In genomic region chr10:42637183-42637788, GRCm38 (mm10) we compare ENCODE assay signal across 9 mouse cellular contexts. TPM values are rescaled to one million over a fixed set of nuclear protein-coding genes. Genes with fewer than 3 reads are reported as not detected.
A peak's percentile ranks its signal among the peaks of the same experiment; 100 is the strongest.
DNase-seq lines count a peak whose midpoint lies in the region; ATAC-seq lines count a peak whose summit lies in the region.
"Had no signal": no experiment of that assay in that cellular context is flagged by ENCODE, and none has a peak within 500 bp of the region (broad histone marks: within the 10 kb centered on the region; RNA-seq: fewer than 3 reads in every experiment).

No protein-coding gene starts in this region.

- 4% methylated on average over 18 of the region's 18 CpGs for WGBS in embryonic facial prominence, embryonic 15.5 days
- WGBS in large intestine, adult 2 months, result 8% methylated on average over 18 of the region's 18 CpGs

- no peak overlapping the region for H3K9ac ChIP-seq in embryonic facial prominence, embryonic 15.5 days

- peak; percentile 91 for DNase-seq in heart, adult 11 months
- no peak for DNase-seq in heart, postnatal 25 days (ENCODE audit: low spot score)
- DNase-seq in brain, adult 2 months (ENCODE audit: low read depth, low spot score), result peak; percentile 87
- DNase-seq in heart, postnatal 36 days, result peak; percentile 41 to 43
- peak; percentile 58 for DNase-seq in large intestine, adult 2 months (ENCODE audit: low read depth, low spot score)
- DNase-seq in lung, postnatal 14 days, result peak; percentile 74
- peak; percentile 51 for DNase-seq in skeletal muscle tissue, adult 2 months (ENCODE audit: low read depth, low spot score)

- intact Hi-C loops in heart, postnatal 25 days (cut with DNase I), result loop anchor here (1.0 to 10.0 kb wide), 2 partner anchors 329 to 652 kb away; no protein-coding TSS in a partner anchor
- intact Hi-C loops in heart, postnatal 36 days (cut with DNase I), result loop anchor here (1.0 to 10.0 kb wide), 3 partner anchors 310 to 652 kb away; no protein-coding TSS in a partner anchor

- H3K4me3 ChIP-seq in embryonic facial prominence, embryonic 15.5 days (replicated peaks), result peak overlapping the region; percentile 20

- H3K4me1 ChIP-seq in embryonic facial prominence, embryonic 15.5 days, result peaks cover 32% of the 10 kb centered on the region

- peak overlapping the region; percentile 24 for H3K4me2 ChIP-seq in embryonic facial prominence, embryonic 15.5 days (replicated peaks)

- peaks cover 57% of the 10 kb centered on the region for H3K27me3 ChIP-seq in embryonic facial prominence, embryonic 15.5 days

- no peak overlapping the region for H3K27ac ChIP-seq in embryonic facial prominence, embryonic 15.5 days (replicated peaks)
- H3K27ac ChIP-seq: macrophage had no signal

- H3K9me3 ChIP-seq in embryonic facial prominence, embryonic 15.5 days (replicated peaks), result no peaks in the 10 kb centered on the region

- ATAC-seq in embryonic facial prominence, embryonic 15.5 days (ENCODE audit: insufficient number of reproducible peaks, low FRiP score, low TSS enrichment, low read depth), result no peak

- H3K36me3 ChIP-seq in embryonic facial prominence, embryonic 15.5 days, result no peaks in the 10 kb centered on the region

RNA-seq across cellular contexts. Expression of gene Ostm1, which starts 53.7 kb away (rescaled TPM):
- total RNA-seq in heart, postnatal 25 days (2021), result 10 to 100 TPM; 16.0 to 16.6 TPM
- 12.9 and 14.9 TPM in 2 replicates for polyA plus RNA-seq in embryonic facial prominence, embryonic 15.5 days (2015; fragmentation: Nextera tagmentation; extraction: Ambion mirVana)
- 10 to 100 TPM; 16.4 to 18.2 TPM for total RNA-seq in heart, postnatal 36 days (2021)
- 8.3 and 11.7 TPM in 2 replicates for polyA plus RNA-seq in large intestine, adult 2 months (2012; rRNA removed)

RNA-seq across cellular contexts. Expression of gene Nr2e1, which starts 53.9 kb away (rescaled TPM):
- total RNA-seq in heart, postnatal 25 days (2021), result not detected
- polyA plus RNA-seq in embryonic facial prominence, embryonic 15.5 days (2015; fragmentation: Nextera tagmentation; extraction: Ambion mirVana), result 1.7 and 1.8 TPM in 2 replicates
- not detected for total RNA-seq in heart, postnatal 36 days (2021)
- not detected in 2 replicates for polyA plus RNA-seq in large intestine, adult 2 months (2012; rRNA removed)
- polyA plus RNA-seq: macrophage had no signal
